Mouse (Mus musculus): ENCODE data around the gene Gnai1. TPM values are rescaled to one million over a fixed set of nuclear protein-coding genes. Genes with fewer than 3 reads are reported as not detected.

Gene Gnai1
- polyA plus RNA-seq, 1 experiment from 2014 or later: 1.7 TPM

DNA sequence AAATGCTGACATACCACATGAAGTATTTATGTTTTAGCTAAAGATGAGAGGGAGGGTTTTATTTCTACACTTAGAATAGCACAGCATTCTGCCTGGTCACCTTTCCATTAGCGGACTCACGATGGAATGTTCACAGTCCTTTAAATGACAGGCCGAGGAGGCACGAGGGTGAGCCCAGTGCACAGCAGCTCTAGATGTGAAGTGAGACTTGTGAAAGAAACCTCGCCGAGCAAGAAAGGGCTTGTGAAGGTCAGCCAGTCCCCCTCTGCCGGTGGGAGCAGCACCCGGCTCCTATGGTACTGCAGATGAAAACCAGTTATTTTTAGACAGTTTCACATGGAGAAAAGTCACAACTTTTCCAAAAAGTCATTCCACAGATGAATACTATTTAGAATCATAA lies 29.4 kb downstream of the Gnai1 start:
- 71% methylated on average over 8 of the region's 8 CpGs for WGBS (ENCODE audit: insufficient replicate concordance)
- Histone ChIP-seq H3K9ac (replicated peaks) (no peak overlapping the region), H3K4me2 (ENCODE audit: low read depth, low read length) (no peak overlapping the region), H3K4me3 (ENCODE audit: low read depth, low read length) (no peak overlapping the region), H3K27me3 (ENCODE audit: insufficient read depth, low read length) (no peaks in the 10 kb centered on the region), H3K36me3 (replicated peaks; ENCODE audit: insufficient read depth, low read length) (no peaks in the 10 kb centered on the region), H3K4me1 (ENCODE audit: insufficient read depth) (no peaks in the 10 kb centered on the region), H3K27ac (ENCODE audit: low read depth) (no peak overlapping the region), H3K9me3 (ENCODE audit: low read length) (no peaks in the 10 kb centered on the region)
- TF ChIP-seq EP300 (IDR thresholded peaks at IDR 0.05; ENCODE audit: low read depth) (no peak), CTCF (IDR thresholded peaks at IDR 0.05; ENCODE audit: low read depth) (no peak)
- ATAC-seq (no peak), DNase-seq (no peak)

DNA sequence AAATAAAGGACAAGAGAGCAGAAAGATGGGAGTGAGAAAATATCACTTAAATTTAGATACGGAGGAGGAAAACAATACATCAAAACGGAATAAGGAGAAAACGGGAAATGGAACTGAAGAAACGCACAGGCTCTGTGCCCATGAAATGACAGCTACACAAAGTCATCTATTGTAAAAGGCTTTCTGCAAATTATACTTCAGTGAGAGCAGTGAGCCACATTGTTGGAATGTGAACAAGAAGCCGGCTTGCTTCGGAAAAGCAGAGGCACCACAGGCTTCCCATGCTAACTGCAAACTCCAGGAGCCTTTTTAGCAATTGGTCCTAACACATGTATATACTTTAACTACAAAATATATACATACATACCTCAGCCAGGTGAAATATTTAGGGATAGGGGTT lies 34.0 kb downstream of the Gnai1 start:
- ATAC-seq: no peak
- no peak for TF ChIP-seq EP300 (IDR thresholded peaks at IDR 0.05; ENCODE audit: low read depth)
- TF ChIP-seq CTCF (IDR thresholded peaks at IDR 0.05; ENCODE audit: low read depth): no peak
- WGBS (ENCODE audit: insufficient replicate concordance): 81% methylated on average over 6 of the region's 6 CpGs

DNA sequence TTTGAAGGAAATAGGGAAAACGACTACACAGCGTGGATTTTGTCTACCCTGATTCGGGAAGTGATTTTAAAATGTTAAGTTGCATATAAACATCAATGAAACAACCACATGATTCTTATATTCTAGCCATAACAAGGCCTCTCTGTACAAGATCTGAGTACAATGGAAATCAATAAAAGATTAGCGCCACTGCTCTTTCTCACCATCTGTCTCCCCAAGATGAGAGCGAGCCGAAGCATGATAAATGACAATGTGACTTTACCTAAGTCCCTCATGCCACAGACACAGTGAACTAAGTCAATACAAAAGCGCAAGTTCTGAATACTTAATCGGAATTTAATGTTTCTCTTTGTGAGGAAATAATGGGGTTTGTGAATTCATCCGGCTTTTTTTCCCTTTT lies 36.6 kb downstream of the Gnai1 start:
- H3K9me3 ChIP-seq (ENCODE audit: low read length): no peaks in the 10 kb centered on the region
- H3K36me3 ChIP-seq (replicated peaks; ENCODE audit: insufficient read depth, low read length): no peaks in the 10 kb centered on the region
- H3K27ac ChIP-seq (ENCODE audit: low read depth): no peak overlapping the region
- DNase-seq: no peak
- no peak overlapping the region for H3K4me2 ChIP-seq (ENCODE audit: low read depth, low read length)
- no peak overlapping the region for H3K9ac ChIP-seq (replicated peaks)
- no peaks in the 10 kb centered on the region for H3K27me3 ChIP-seq (ENCODE audit: insufficient read depth, low read length)
- 78% methylated on average over 9 of the region's 9 CpGs for WGBS (ENCODE audit: insufficient replicate concordance)
- TF ChIP-seq CTCF (IDR thresholded peaks at IDR 0.05; ENCODE audit: low read depth) (no peak), EP300 (IDR thresholded peaks at IDR 0.05; ENCODE audit: low read depth) (no peak)
- ATAC-seq: no peak
- H3K4me1 ChIP-seq (ENCODE audit: insufficient read depth): no peaks in the 10 kb centered on the region
- no peak overlapping the region for H3K4me3 ChIP-seq (ENCODE audit: low read depth, low read length)

More for the DNA sequence above, 34.0 kb downstream of the Gnai1 start:
- Histone ChIP-seq H3K9me3 (ENCODE audit: low read length) (no peaks in the 10 kb centered on the region), H3K4me1 (ENCODE audit: insufficient read depth) (no peaks in the 10 kb centered on the region), H3K27me3 (ENCODE audit: insufficient read depth, low read length) (no peaks in the 10 kb centered on the region), H3K4me2 (ENCODE audit: low read depth, low read length) (no peak overlapping the region), H3K9ac (replicated peaks) (no peak overlapping the region), H3K4me3 (ENCODE audit: low read depth, low read length) (no peak overlapping the region), H3K36me3 (replicated peaks; ENCODE audit: insufficient read depth, low read length) (no peaks in the 10 kb centered on the region), H3K27ac (ENCODE audit: low read depth) (no peak overlapping the region)
- no peak for DNase-seq

DNA sequence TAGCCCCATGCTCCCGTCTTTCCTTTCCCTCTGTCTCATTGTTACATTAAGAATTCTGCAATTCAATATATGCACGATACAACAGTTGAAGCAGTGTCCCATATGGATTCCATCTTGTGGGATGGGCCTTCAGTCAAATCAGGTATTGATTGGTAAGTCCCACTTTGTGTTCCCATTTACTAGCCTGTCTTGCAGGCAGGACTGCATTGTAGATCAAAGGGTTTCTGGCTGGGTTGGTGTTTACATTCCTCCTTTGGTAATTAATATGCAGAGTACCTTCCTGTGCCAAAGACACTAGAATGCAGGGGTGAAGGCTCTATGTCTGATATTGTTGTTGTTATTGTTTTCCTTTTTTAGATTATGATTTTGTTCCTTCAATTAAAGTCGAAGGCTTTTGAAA lies 38.5 kb downstream of the Gnai1 start:
- 72% methylated on average over 3 of the region's 3 CpGs for WGBS (ENCODE audit: insufficient replicate concordance)
- Histone ChIP-seq H3K4me3 (ENCODE audit: low read depth, low read length) (no peak overlapping the region), H3K27me3 (ENCODE audit: insufficient read depth, low read length) (no peaks in the 10 kb centered on the region), H3K36me3 (replicated peaks; ENCODE audit: insufficient read depth, low read length) (no peaks in the 10 kb centered on the region), H3K4me2 (ENCODE audit: low read depth, low read length) (no peak overlapping the region), H3K27ac (ENCODE audit: low read depth) (no peak overlapping the region), H3K9ac (replicated peaks) (no peak overlapping the region), H3K4me1 (ENCODE audit: insufficient read depth) (no peaks in the 10 kb centered on the region), H3K9me3 (ENCODE audit: low read length) (no peaks in the 10 kb centered on the region)
- DNase-seq (no peak), ATAC-seq (no peak)
- TF ChIP-seq EP300 (IDR thresholded peaks at IDR 0.05; ENCODE audit: low read depth) (no peak), CTCF (IDR thresholded peaks at IDR 0.05; ENCODE audit: low read depth) (no peak)

DNA sequence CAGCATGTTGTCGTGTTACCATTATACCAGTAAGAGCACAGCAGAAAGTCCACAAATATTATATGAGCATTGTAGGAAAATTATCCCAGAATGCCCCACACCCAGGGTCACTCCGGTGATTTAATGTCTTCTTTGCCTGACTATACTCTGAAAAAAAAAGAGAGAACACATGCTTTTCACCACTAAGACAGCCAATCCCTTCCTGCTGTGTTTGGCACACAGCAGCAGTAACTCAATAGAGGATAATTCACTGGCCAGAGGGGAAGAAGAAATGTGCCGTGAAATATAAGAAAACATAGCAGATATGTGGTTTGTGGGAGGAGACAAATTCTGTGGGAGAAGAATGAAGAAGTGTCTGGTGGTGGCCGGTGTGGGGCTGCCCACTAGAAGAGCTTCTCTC lies 41.3 kb downstream of the Gnai1 start:
- Histone ChIP-seq H3K4me1 (ENCODE audit: insufficient read depth) (no peaks in the 10 kb centered on the region), H3K4me2 (ENCODE audit: low read depth, low read length) (no peak overlapping the region), H3K4me3 (ENCODE audit: low read depth, low read length) (no peak overlapping the region), H3K27me3 (ENCODE audit: insufficient read depth, low read length) (no peaks in the 10 kb centered on the region), H3K9me3 (ENCODE audit: low read length) (no peaks in the 10 kb centered on the region), H3K36me3 (replicated peaks; ENCODE audit: insufficient read depth, low read length) (no peaks in the 10 kb centered on the region), H3K9ac (replicated peaks) (no peak overlapping the region), H3K27ac (ENCODE audit: low read depth) (no peak overlapping the region)
- ATAC-seq (no peak), DNase-seq (no peak)
- 62% methylated on average over 4 of the region's 4 CpGs for WGBS (ENCODE audit: insufficient replicate concordance)
- TF ChIP-seq CTCF (IDR thresholded peaks at IDR 0.05; ENCODE audit: low read depth) (no peak), EP300 (IDR thresholded peaks at IDR 0.05; ENCODE audit: low read depth) (no peak)

DNA sequence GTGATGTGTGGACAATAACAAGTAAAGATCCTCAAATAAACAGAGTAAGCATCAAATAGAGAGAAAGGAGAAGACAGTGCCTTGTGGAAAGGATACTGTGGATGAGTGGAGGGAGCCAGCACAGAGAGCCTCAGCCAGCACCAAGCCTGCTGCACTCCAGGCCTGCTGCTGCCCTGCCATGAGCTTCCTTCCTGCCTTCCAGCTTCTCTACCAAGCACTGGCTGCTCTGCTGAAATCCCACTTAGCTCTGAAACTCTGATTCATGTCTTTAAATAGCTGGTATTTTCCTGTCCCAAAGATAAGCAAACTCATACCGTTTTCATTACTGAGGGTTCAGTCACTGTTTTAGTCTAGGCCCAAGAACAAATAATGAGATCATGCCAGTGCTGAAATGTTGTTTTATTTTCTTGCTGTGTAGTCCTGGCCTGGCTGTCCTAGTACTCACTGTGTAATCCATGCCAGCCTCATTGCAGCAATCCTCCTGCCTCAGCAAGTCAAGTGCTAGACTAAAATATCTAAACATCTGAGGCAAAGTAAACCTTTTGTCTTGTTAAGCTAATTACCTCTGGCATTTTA lies 52.8 kb downstream of the Gnai1 start:
- H3K27me3 ChIP-seq (ENCODE audit: insufficient read depth, low read length): no peaks in the 10 kb centered on the region
- ATAC-seq: 0 out of 2 replicates have a peak, but pooled peaks have one; percentile 13
- DNase-seq: no peak
- no peak overlapping the region for H3K9ac ChIP-seq (replicated peaks)
- no peaks in the 10 kb centered on the region for H3K36me3 ChIP-seq (replicated peaks; ENCODE audit: insufficient read depth, low read length)
- no peak for TF ChIP-seq EP300 (IDR thresholded peaks at IDR 0.05; ENCODE audit: low read depth)
- no peak for TF ChIP-seq CTCF (IDR thresholded peaks at IDR 0.05; ENCODE audit: low read depth)
- WGBS (ENCODE audit: insufficient replicate concordance): 14% methylated on average over 1 of the region's 1 CpGs
- no peak overlapping the region for H3K4me2 ChIP-seq (ENCODE audit: low read depth, low read length)
- no peak overlapping the region for H3K4me3 ChIP-seq (ENCODE audit: low read depth, low read length)
- no peak overlapping the region for H3K27ac ChIP-seq (ENCODE audit: low read depth)
- H3K4me1 ChIP-seq (ENCODE audit: insufficient read depth): no peaks in the 10 kb centered on the region
- no peaks in the 10 kb centered on the region for H3K9me3 ChIP-seq (ENCODE audit: low read length)

DNA sequence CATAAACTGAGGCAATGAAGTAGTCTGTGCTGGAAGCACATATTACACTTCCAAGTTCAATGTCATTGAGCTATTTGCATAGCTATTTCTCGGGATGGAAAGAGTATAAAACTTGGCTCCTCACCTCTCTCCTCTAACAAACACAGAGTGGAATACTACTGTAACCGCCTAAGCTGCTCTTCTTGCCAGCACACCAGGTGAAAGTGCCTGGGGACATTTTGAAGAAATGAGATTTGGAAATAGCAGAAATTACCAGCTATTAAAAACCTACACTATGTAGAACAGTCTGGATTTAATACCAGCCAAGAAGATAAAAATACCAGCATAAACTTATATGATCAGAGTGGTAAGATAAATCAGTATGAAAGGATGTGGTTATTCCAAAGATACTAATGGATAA lies 63.6 kb downstream of the Gnai1 start:
- no peaks in the 10 kb centered on the region for H3K36me3 ChIP-seq (replicated peaks; ENCODE audit: insufficient read depth, low read length)
- no peak for DNase-seq
- no peaks in the 10 kb centered on the region for H3K27me3 ChIP-seq (ENCODE audit: insufficient read depth, low read length)
- no peak overlapping the region for H3K27ac ChIP-seq (ENCODE audit: low read depth)
- no peak for ATAC-seq
- H3K4me1 ChIP-seq (ENCODE audit: insufficient read depth): no peaks in the 10 kb centered on the region
- no peak for TF ChIP-seq CTCF (IDR thresholded peaks at IDR 0.05; ENCODE audit: low read depth)
- no peak for TF ChIP-seq EP300 (IDR thresholded peaks at IDR 0.05; ENCODE audit: low read depth)
- H3K4me2 ChIP-seq (ENCODE audit: low read depth, low read length): no peak overlapping the region
- 57% methylated on average over 2 of the region's 2 CpGs for WGBS (ENCODE audit: insufficient replicate concordance)
- no peaks in the 10 kb centered on the region for H3K9me3 ChIP-seq (ENCODE audit: low read length)
- no peak overlapping the region for H3K4me3 ChIP-seq (ENCODE audit: low read depth, low read length)
- H3K9ac ChIP-seq (replicated peaks): no peak overlapping the region
